Mouse (Mus musculus) E14TG2a.4 (cell line): ENCODE measurements around the gene Etl4.

Experiments
- CTCF ChIP-seq: conservative IDR thresholded peaks from 2 replicates; pipeline ENCODE4 v1.5.1; 2014; ENCODE audit warnings: low read length
- NANOG ChIP-seq: IDR thresholded peaks from 2 replicates; pipeline ENCODE4 v1.6.1; 2014; ENCODE audit warnings: borderline replicate concordance, low read length, mixed read lengths
- POU5F1 ChIP-seq: IDR thresholded peaks from 2 replicates; pipeline ENCODE4 v1.6.1; 2014; ENCODE audit warnings: low read length, borderline replicate concordance

DNA sequence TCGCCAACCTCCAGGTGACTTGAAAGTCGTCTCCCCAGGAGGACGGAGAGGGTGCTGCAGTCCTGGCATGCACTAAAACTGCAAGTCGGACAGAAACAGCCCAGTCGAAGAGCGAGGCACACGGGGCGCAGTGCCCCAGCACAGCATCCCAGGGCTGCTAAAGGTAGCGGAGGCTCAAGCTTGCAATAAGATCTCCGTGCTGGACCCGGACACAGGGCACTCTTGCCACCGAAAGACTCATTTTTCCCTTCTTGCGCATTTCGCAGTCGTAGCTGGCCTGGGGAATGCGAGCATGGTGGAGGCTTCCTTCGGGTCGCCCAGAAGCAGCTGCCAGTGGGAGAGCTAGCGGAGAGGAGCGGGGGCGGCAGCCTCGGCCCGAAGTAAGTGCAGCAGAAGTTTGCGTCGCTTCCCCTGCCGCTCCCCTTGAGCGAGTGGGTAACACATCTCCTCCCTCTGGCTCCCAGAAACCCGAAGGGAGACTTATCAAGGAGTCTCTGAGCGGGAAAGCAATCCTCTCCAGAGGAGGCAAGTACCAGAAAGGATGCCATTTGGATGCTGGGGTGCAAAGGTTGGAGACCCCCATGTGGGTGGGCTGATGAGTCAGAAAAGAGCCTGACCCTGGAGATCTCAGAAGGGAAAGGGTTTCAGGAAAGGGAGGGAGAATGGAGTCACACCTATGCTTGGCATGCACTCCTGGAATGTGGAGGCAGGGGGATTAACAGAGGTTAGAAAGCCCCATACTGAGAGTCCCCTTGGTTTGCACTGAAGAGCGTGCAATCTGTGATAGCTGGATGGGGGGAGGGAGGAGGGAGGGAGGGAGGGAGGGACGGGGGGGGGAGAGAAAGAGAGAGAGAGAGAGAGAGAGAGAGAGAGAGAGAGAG lies 560 bp downstream of the Etl4 start:
- TF ChIP-seq CTCF (no peak), NANOG (no peak), POU5F1 (no peak)
